Mouse (Mus musculus): ENCODE measurements around the gene Tmem235. TPM values are rescaled to one million over a fixed set of nuclear protein-coding genes. Genes with fewer than 3 reads are reported as not detected.

Tmem235 gene
- total and polyA plus RNA-seq, 3 experiments, result not detected

GRCm38 (mm10) chr11:117855975-117856374, 4.6 kb upstream of the Tmem235 start:
- no peaks in the 10 kb centered on the region for H3K27me3 ChIP-seq (replicated peaks)
- H3K9me3 ChIP-seq (replicated peaks; ENCODE audit: low read length), result peaks cover 13% of the 10 kb centered on the region
- H3K27ac ChIP-seq (ENCODE audit: insufficient read depth, low read depth), result no peak overlapping the region
- H3K36me3 ChIP-seq (replicated peaks in 1 of 2; ENCODE audit: control insufficient read depth in 1 of 2, insufficient read depth in 1 of 2, low read length in 1 of 2), result peaks cover 48 to 79% of the 10 kb centered on the region in 2 experiments
- in situ Hi-C loops (cut with MboI; ENCODE audit: low pct_ligation_motif_present, low pct_unique_long_range_greater_than_20kb, low sequenced_read_pairs), result no loop called here
- TF ChIP-seq CHD1 (IDR thresholded peaks at IDR 0.05; ENCODE audit: low read depth, low read length), result no peak
- TF ChIP-seq MAFK (IDR thresholded peaks at IDR 0.05; ENCODE audit: insufficient replicate concordance, low read length), result peak; percentile 93
- dilution Hi-C loops (cut with MboI; ENCODE audit: extremely low pct_ligation_motif_present, extremely low pct_unique_long_range_greater_than_20kb, low sequenced_read_pairs), result no loop called here
- peaks cover 0 to 12% of the 10 kb centered on the region in 2 experiments; a peak in 2 of 4 replicates for H3K4me1 ChIP-seq (ENCODE audit: control insufficient read depth in 1 of 2, insufficient read depth in 2 of 2)
- H3K9ac ChIP-seq (ENCODE audit: insufficient read depth, low read depth), result no peak overlapping the region
- peaks cover 19% of the 10 kb centered on the region for H3K79me2 ChIP-seq (replicated peaks; ENCODE audit: control insufficient read depth, extremely low read depth, insufficient read depth, poor library complexity, severe bottlenecking)
- no peak overlapping the region for H3K4me2 ChIP-seq (ENCODE audit: insufficient read depth, low read depth, poor library complexity, severe bottlenecking)
- no peak for DNase-seq (ENCODE audit: extremely low read depth)
- no peak overlapping the region for H3K4me3 ChIP-seq (replicated peaks in 1 of 3; ENCODE audit: low read depth in 2 of 3, low read length in 2 of 3, poor library complexity in 1 of 3)

GRCm38 (mm10) chr11:117857462-117857861, 3.1 kb upstream of the Tmem235 start:
- Histone ChIP-seq H3K9me3 (replicated peaks; ENCODE audit: low read length) (peaks cover 13% of the 10 kb centered on the region), H3K27me3 (replicated peaks) (no peaks in the 10 kb centered on the region), H3K9ac (ENCODE audit: insufficient read depth, low read depth) (no peak overlapping the region), H3K4me3 (replicated peaks in 1 of 3; ENCODE audit: low read depth in 2 of 3, low read length in 2 of 3, poor library complexity in 1 of 3) (no peak overlapping the region), H3K4me2 (ENCODE audit: insufficient read depth, low read depth, poor library complexity, severe bottlenecking) (no peak overlapping the region), H3K27ac (ENCODE audit: insufficient read depth, low read depth) (no peak overlapping the region), H3K4me1 (ENCODE audit: control insufficient read depth in 1 of 2, insufficient read depth in 2 of 2) (peaks cover 0 to 5% of the 10 kb centered on the region in 2 experiments; a peak in 1 of 4 replicates), H3K79me2 (replicated peaks; ENCODE audit: control insufficient read depth, extremely low read depth, insufficient read depth, poor library complexity, severe bottlenecking) (peaks cover 4% of the 10 kb centered on the region; the same call in 1 of the 2 replicates), H3K36me3 (replicated peaks in 1 of 2; ENCODE audit: control insufficient read depth in 1 of 2, insufficient read depth in 1 of 2, low read length in 1 of 2) (peaks cover 43 to 66% of the 10 kb centered on the region in 2 experiments)
- in situ Hi-C loops (cut with MboI; ENCODE audit: low pct_ligation_motif_present, low pct_unique_long_range_greater_than_20kb, low sequenced_read_pairs) (no loop called here), dilution Hi-C loops (cut with MboI; ENCODE audit: extremely low pct_ligation_motif_present, extremely low pct_unique_long_range_greater_than_20kb, low sequenced_read_pairs) (no loop called here)
- no peak for DNase-seq (ENCODE audit: extremely low read depth)
- TF ChIP-seq MAFK (IDR thresholded peaks at IDR 0.05; ENCODE audit: insufficient replicate concordance, low read length) (no peak), RAD21 (IDR thresholded peaks at IDR 0.05; ENCODE audit: low read depth, low read length) (no peak), POLR2A (IDR thresholded peaks at IDR 0.05; ENCODE audit: low read depth, low read length) (0 out of 2 replicates have a peak, but pooled peaks have one; percentile 10), ZC3H11A (IDR thresholded peaks at IDR 0.05; ENCODE audit: low read depth, low read length) (no peak), ZMIZ1 (IDR thresholded peaks at IDR 0.05; ENCODE audit: low read depth, low read length) (no peak), ELF1 (IDR thresholded peaks at IDR 0.05; ENCODE audit: low read depth, low read length) (no peak), USF1 (IDR thresholded peaks at IDR 0.05; ENCODE audit: low read depth, low read length) (no peak), TCF12 (IDR thresholded peaks at IDR 0.05; ENCODE audit: low read depth, low read length) (no peak), NRF1 (IDR thresholded peaks at IDR 0.05; ENCODE audit: low read depth, low read length) (no peak), MAZ (IDR thresholded peaks at IDR 0.05; ENCODE audit: low read depth, low read length) (no peak), POLR2AphosphoS2 (IDR thresholded peaks at IDR 0.05; ENCODE audit: low read depth, low read length) (0 out of 2 replicates have a peak, but pooled peaks have one; percentile 5), MYC (IDR thresholded peaks at IDR 0.05; ENCODE audit: low read depth, low read length) (no peak)

- TF ChIP-seq SMC3 (IDR thresholded peaks at IDR 0.05; ENCODE audit: low read depth, low read length) (no peak), RCOR1 (conservative IDR thresholded peaks at IDR 0.05; ENCODE audit: low read depth, low read length) (no peak), POLR2A (IDR thresholded peaks at IDR 0.05; ENCODE audit: low read depth, low read length) (no peak), MAZ (IDR thresholded peaks at IDR 0.05; ENCODE audit: low read depth, low read length) (no peak), RAD21 (IDR thresholded peaks at IDR 0.05; ENCODE audit: low read depth, low read length) (no peak), JUND (conservative IDR thresholded peaks at IDR 0.05; ENCODE audit: low read depth, low read length) (no peak), ZKSCAN1 (IDR thresholded peaks at IDR 0.05; ENCODE audit: borderline replicate concordance, low read depth, low read length) (no peak), CHD1 (IDR thresholded peaks at IDR 0.05; ENCODE audit: low read depth, low read length) (no peak), GABPA (IDR thresholded peaks at IDR 0.05; ENCODE audit: insufficient replicate concordance, low read depth, low read length) (no peak), CHD2 (IDR thresholded peaks at IDR 0.05; ENCODE audit: low read length) (no peak), POLR2AphosphoS2 (IDR thresholded peaks at IDR 0.05; ENCODE audit: low read depth, low read length) (no peak), TBP (conservative IDR thresholded peaks at IDR 0.05; ENCODE audit: low read depth, low read length) (no peak), ETS1 (conservative IDR thresholded peaks at IDR 0.05; ENCODE audit: low read depth, low read length) (no peak), IRF4 (IDR thresholded peaks at IDR 0.05; ENCODE audit: low read depth, low read length) (no peak), EP300 (IDR thresholded peaks at IDR 0.05; ENCODE audit: low read length) (no peak), ZC3H11A (IDR thresholded peaks at IDR 0.05; ENCODE audit: low read depth, low read length) (no peak)
- Histone ChIP-seq H3K4me2 (ENCODE audit: insufficient read depth, low read depth, poor library complexity, severe bottlenecking) (no peak overlapping the region), H3K9ac (ENCODE audit: insufficient read depth, low read depth) (no peak overlapping the region), H3K36me3 (replicated peaks in 1 of 2; ENCODE audit: control insufficient read depth in 1 of 2, insufficient read depth in 1 of 2, low read length in 1 of 2) (peaks cover 35 to 57% of the 10 kb centered on the region in 2 experiments), H3K4me1 (ENCODE audit: control insufficient read depth in 1 of 2, insufficient read depth in 2 of 2) (no peaks in the 10 kb centered on the region; a peak in 1 of 4 replicates), H3K27me3 (replicated peaks) (no peaks in the 10 kb centered on the region), H3K9me3 (replicated peaks; ENCODE audit: low read length) (peaks cover 13% of the 10 kb centered on the region), H3K27ac (ENCODE audit: insufficient read depth, low read depth) (no peak overlapping the region), H3K4me3 (replicated peaks in 1 of 3; ENCODE audit: low read depth in 2 of 3, low read length in 2 of 3, poor library complexity in 1 of 3) (no peak overlapping the region), H3K79me2 (replicated peaks; ENCODE audit: control insufficient read depth, extremely low read depth, insufficient read depth, poor library complexity, severe bottlenecking) (no peaks in the 10 kb centered on the region)
- in situ Hi-C loops (cut with MboI; ENCODE audit: low pct_ligation_motif_present, low pct_unique_long_range_greater_than_20kb, low sequenced_read_pairs), result no loop called here
- DNase-seq (ENCODE audit: extremely low read depth), result no peak
- dilution Hi-C loops (cut with MboI; ENCODE audit: extremely low pct_ligation_motif_present, extremely low pct_unique_long_range_greater_than_20kb, low sequenced_read_pairs), result no loop called here
These were observed 2.2 kb upstream of the Tmem235 start for GRCm38 (mm10) chr11:117858392-117858791.

Data from CH12.LX (cell line).